Mouse (Mus musculus): Measurements from ENCODE around the gene Mapk9. TPM values are rescaled to one million over a fixed set of nuclear protein-coding genes. Genes with fewer than 3 reads are reported as not detected.

Gene Mapk9
- polyA plus RNA-seq, 1 experiment from 2014 or later = 41.8 TPM

Small RNA genes lying within 50 kb of the gene (microRNA-seq; reads per million reads assigned to microRNA genes)
- gene Gm23492 = not detected

Other genes with a start within 250 kb of the Mapk9 start
- 2.1 and 2.3 TPM in 2 replicates for gene Flt4, start 237.5 kb upstream of the Mapk9 start, polyA plus RNA-seq (2016; fragmentation: Nextera tagmentation; extraction: Ambion mirVana)
- gene Scgb3a1, start 183.1 kb upstream of the Mapk9 start, polyA plus RNA-seq (2016; fragmentation: Nextera tagmentation; extraction: Ambion mirVana) = not detected in 2 replicates
- gene Cnot6, start 134.0 kb upstream of the Mapk9 start, polyA plus RNA-seq (2016; fragmentation: Nextera tagmentation; extraction: Ambion mirVana) = 99.5 and 101 TPM in 2 replicates
- gene Gfpt2, start 52.6 kb upstream of the Mapk9 start, polyA plus RNA-seq (2016; fragmentation: Nextera tagmentation; extraction: Ambion mirVana) = 9.5 and 10.5 TPM in 2 replicates
- gene Rasgef1c, start 55.1 kb downstream of the Mapk9 start, polyA plus RNA-seq (2016; fragmentation: Nextera tagmentation; extraction: Ambion mirVana) = 1.8 and 2.8 TPM in 2 replicates
- gene Rnf130, start 178.6 kb downstream of the Mapk9 start, polyA plus RNA-seq (2016; fragmentation: Nextera tagmentation; extraction: Ambion mirVana) = 82.6 and 87.5 TPM in 2 replicates

All from forebrain, embryonic 12.5 days (tissue).